Mouse (Mus musculus): Measurements from ENCODE around the gene Ppp4r1. TPM values are rescaled to one million over a fixed set of nuclear protein-coding genes. Genes with fewer than 3 reads are reported as not detected.
A peak's percentile ranks its signal among the peaks of the same experiment; 100 is the strongest.

Gene Ppp4r1
- 72.1 and 79.9 TPM in 2 replicates for polyA plus RNA-seq (2012; rRNA removed)

- H3K27ac ChIP-seq (ENCODE audit: insufficient read depth, low read length) = peak within 1 kb of the TSS; percentile 98
- peak within 1 kb of the TSS; percentile 70 for H3K4me3 ChIP-seq (ENCODE audit: insufficient read depth, low read length)
- H3K4me1 ChIP-seq (ENCODE audit: control insufficient read depth, insufficient read depth, low read length) = peaks cover 2% of the 10 kb centered on the region; the same call in 1 of the 2 replicates
- TF ChIP-seq CTCF (IDR thresholded peaks at IDR 0.05; ENCODE audit: extremely low read depth, insufficient read depth, low read length) = no peak
- no peak for TF ChIP-seq POLR2A (IDR thresholded peaks at IDR 0.05; ENCODE audit: extremely low read depth, insufficient read depth, low read length)
Measured at GRCm38 (mm10) chr17:65782551-65783141, at the start of gene Ppp4r1. Gene Ppp4r1 (plus strand): TSS chr17:65782573.

GRCm38 (mm10) chr17:65732666-65733065 lies 49.7 kb upstream of the Ppp4r1 start:
- Histone ChIP-seq H3K4me1 (ENCODE audit: control insufficient read depth, insufficient read depth, low read length) (0 out of 2 replicates have a peak, but pooled peaks cover 2% of the 10 kb centered on the region), H3K4me3 (ENCODE audit: insufficient read depth, low read length) (no peak overlapping the region), H3K27ac (ENCODE audit: insufficient read depth, low read length) (no peak overlapping the region)
- TF ChIP-seq CTCF (IDR thresholded peaks at IDR 0.05; ENCODE audit: extremely low read depth, insufficient read depth, low read length) = no peak
- TF ChIP-seq POLR2A (IDR thresholded peaks at IDR 0.05; ENCODE audit: extremely low read depth, insufficient read depth, low read length) = no peak

- no peak for TF ChIP-seq CTCF (IDR thresholded peaks at IDR 0.05; ENCODE audit: extremely low read depth, insufficient read depth, low read length)
- TF ChIP-seq POLR2A (IDR thresholded peaks at IDR 0.05; ENCODE audit: extremely low read depth, insufficient read depth, low read length) = no peak
- no peak overlapping the region for H3K27ac ChIP-seq (ENCODE audit: insufficient read depth, low read length)
- no peaks in the 10 kb centered on the region for H3K4me1 ChIP-seq (ENCODE audit: control insufficient read depth, insufficient read depth, low read length)
- no peak overlapping the region for H3K4me3 ChIP-seq (ENCODE audit: insufficient read depth, low read length)
Measured at GRCm38 (mm10) chr17:65735088-65735487, 47.3 kb upstream of the Ppp4r1 start.

DNA sequence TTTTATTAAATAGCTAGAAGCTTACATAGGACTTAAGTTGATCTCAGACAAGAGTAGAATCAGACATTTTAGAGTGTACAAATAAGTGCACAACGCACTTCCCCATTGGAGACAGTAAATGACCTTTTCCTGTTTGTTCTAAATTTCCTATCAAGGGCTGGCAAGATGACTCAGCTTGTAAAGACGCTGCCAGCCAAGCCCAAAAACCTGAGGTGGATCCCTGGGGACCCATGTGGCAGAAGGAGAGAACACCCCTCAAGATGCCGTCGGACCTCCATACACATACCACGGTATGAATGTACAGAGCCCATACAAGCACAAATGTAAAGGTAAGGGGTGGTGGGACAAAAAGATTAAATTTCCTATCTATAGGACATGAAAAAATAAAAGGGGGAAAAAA lies 45.2 kb upstream of the Ppp4r1 start:
- Histone ChIP-seq H3K4me3 (ENCODE audit: insufficient read depth, low read length) (no peak overlapping the region), H3K27ac (ENCODE audit: insufficient read depth, low read length) (no peak overlapping the region), H3K4me1 (ENCODE audit: control insufficient read depth, insufficient read depth, low read length) (peaks cover 1% of the 10 kb centered on the region)
- TF ChIP-seq POLR2A (IDR thresholded peaks at IDR 0.05; ENCODE audit: extremely low read depth, insufficient read depth, low read length) (no peak), CTCF (IDR thresholded peaks at IDR 0.05; ENCODE audit: extremely low read depth, insufficient read depth, low read length) (no peak)

DNA sequence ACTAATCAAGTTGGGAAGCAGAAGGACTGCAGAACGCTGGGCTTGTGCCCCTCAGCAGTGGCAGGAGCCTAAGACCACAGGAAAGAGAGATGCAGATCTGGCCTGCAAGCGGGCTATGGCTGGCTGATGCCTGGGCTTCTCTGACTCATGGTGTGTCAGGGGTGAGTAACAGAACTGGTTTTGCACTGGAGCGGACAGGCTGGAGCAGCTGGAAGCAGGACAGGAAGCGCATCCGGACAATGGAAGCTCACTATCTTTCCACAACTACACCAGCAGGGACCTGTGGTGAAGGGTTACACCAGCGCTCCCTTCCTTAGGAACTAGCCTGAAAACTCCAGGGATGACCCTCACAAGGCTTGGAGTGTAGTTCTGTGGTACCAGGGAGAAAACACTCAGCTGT lies 44.8 kb upstream of the Ppp4r1 start:
- H3K4me1 ChIP-seq (ENCODE audit: control insufficient read depth, insufficient read depth, low read length) = peaks cover 2% of the 10 kb centered on the region
- TF ChIP-seq CTCF (IDR thresholded peaks at IDR 0.05; ENCODE audit: extremely low read depth, insufficient read depth, low read length) = no peak
- TF ChIP-seq POLR2A (IDR thresholded peaks at IDR 0.05; ENCODE audit: extremely low read depth, insufficient read depth, low read length) = no peak
- no peak overlapping the region for H3K4me3 ChIP-seq (ENCODE audit: insufficient read depth, low read length)
- no peak overlapping the region for H3K27ac ChIP-seq (ENCODE audit: insufficient read depth, low read length)

DNA sequence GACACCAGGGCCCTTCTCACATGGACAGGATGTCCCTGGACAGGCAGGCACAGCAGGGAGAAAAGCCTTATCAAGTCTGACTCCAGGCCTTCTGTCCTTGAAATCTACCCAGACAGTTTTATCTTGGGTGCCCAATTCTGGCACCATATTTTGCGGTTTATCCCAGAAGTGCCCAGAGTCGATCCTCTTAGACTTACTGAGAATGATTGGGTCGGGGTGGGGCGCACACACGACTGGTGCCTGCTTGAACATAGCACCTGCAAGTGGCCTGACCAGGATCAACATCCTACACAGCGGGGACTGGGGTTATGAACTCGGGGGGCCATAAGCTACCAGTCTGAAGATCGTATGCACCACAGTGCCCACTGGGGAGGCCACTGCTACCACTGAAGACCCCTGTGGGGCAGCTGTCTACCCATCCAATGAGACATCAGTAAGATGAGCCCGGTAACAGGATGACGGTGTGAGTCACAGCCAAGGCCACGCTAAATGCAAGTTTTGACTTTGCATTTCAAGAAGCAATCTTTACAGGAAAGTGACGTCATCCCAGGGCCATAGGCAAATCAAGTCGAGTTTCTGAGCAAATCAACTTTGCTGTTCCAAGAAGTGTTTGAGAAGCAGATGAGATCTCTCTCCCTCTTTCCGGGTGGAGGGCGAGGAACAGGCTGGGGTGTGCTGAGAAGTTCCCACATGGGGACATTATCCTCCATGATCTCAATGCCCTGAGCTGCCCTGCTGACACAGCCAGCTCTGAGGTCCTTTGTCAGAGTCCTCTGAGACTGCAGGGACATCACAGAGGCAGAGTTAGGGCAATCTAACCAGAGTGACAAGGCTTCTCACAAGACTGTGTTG lies 42.3 kb upstream of the Ppp4r1 start:
- Histone ChIP-seq H3K27ac (ENCODE audit: insufficient read depth, low read length) (peak overlapping the region; percentile 75; the same call in 1 of the 2 replicates), H3K4me3 (ENCODE audit: insufficient read depth, low read length) (no peak overlapping the region), H3K4me1 (ENCODE audit: control insufficient read depth, insufficient read depth, low read length) (peaks cover 2% of the 10 kb centered on the region)
- TF ChIP-seq POLR2A (IDR thresholded peaks at IDR 0.05; ENCODE audit: extremely low read depth, insufficient read depth, low read length) (no peak), CTCF (IDR thresholded peaks at IDR 0.05; ENCODE audit: extremely low read depth, insufficient read depth, low read length) (no peak)

DNA sequence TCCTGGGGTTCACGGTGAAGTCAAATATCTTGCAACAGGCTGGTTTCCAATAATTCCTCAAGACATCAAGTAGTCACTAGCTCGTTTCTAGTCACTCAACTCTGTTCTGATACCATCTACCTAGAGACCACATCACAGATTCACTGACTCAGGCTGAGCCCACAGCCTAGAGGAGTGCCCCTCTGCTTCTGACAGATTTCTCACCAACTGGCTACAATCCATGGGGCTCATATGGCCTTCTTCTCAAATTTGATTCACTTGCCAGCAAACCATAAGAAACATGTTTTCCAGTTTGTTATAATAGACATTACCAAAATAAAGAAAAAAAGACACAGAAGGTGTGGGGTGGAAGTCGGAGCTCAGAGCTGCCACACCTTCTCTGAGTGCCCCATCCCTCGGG lies 40.8 kb upstream of the Ppp4r1 start:
- Histone ChIP-seq H3K27ac (ENCODE audit: insufficient read depth, low read length) (peak overlapping the region; percentile 54), H3K4me3 (ENCODE audit: insufficient read depth, low read length) (no peak overlapping the region), H3K4me1 (ENCODE audit: control insufficient read depth, insufficient read depth, low read length) (peaks cover 2% of the 10 kb centered on the region)
- TF ChIP-seq POLR2A (IDR thresholded peaks at IDR 0.05; ENCODE audit: extremely low read depth, insufficient read depth, low read length) = no peak
- TF ChIP-seq CTCF (IDR thresholded peaks at IDR 0.05; ENCODE audit: extremely low read depth, insufficient read depth, low read length) = no peak

DNA sequence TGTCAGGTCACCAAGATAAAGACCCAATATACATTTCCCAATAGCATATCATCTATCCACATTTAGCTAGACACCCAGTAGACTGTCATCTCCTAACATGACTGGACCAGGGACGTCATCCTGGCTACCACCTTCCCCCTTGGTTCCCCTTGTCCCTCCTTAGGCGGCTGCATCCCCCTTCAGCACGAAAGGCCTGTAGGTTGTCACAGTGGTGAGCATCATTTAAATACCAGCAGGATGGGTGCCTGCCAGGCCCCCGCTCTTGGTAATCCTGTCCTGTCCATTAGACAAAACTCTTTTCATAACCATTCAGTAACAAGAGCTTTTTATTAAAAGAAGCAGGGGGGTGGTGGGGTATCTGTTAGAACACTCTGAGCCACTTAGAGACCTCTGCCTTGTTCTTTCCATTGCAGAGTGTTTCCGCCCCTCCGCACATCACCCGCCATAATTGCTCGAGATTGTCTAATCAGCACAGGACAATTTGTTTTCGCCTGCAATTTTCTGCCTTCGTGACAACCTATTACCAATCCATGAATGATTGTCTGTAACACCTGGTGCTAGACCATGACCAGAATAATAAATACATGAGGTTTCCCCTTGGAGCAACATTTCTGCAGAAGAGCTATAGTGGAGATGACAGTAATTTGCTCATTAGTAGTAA lies 40.0 kb upstream of the Ppp4r1 start:
- no peak for TF ChIP-seq CTCF (IDR thresholded peaks at IDR 0.05; ENCODE audit: extremely low read depth, insufficient read depth, low read length)
- TF ChIP-seq POLR2A (IDR thresholded peaks at IDR 0.05; ENCODE audit: extremely low read depth, insufficient read depth, low read length) = no peak
- Histone ChIP-seq H3K27ac (ENCODE audit: insufficient read depth, low read length) (peak overlapping the region; percentile 54; the same call in 1 of the 2 replicates), H3K4me1 (ENCODE audit: control insufficient read depth, insufficient read depth, low read length) (peaks cover 2% of the 10 kb centered on the region), H3K4me3 (ENCODE audit: insufficient read depth, low read length) (no peak overlapping the region)

- H3K4me3 ChIP-seq (ENCODE audit: insufficient read depth, low read length) = no peak overlapping the region
- H3K27ac ChIP-seq (ENCODE audit: insufficient read depth, low read length) = peak overlapping the region; percentile 79
- peaks cover 2% of the 10 kb centered on the region for H3K4me1 ChIP-seq (ENCODE audit: control insufficient read depth, insufficient read depth, low read length)
- TF ChIP-seq CTCF (IDR thresholded peaks at IDR 0.05; ENCODE audit: extremely low read depth, insufficient read depth, low read length) (no peak), POLR2A (IDR thresholded peaks at IDR 0.05; ENCODE audit: extremely low read depth, insufficient read depth, low read length) (no peak)
Measured at GRCm38 (mm10) chr17:65742969-65743368, 39.4 kb upstream of the Ppp4r1 start.
